Mouse (Mus musculus) cerebral cortex, adult 2 months (tissue): ENCODE results near the gene Rab9.

Experiments
- WGBS: fragments of 180-500 bp; shearing (Covaris S2); methylation state at CpG from one replicate; pipeline ENCODE4 v1.1.7; 2018; 5-methylcytosine and 5-hydroxymethylcytosine counted together

Rab9 gene

GRCm38 (mm10) chrX:166479365-166479983 is at the start of gene Rab9:
Gene Rab9 (minus strand): TSS chrX:166479867.
- WGBS, result 8% methylated on average over 31 of the region's 41 CpGs

- 94% methylated on average over 3 of the region's 3 CpGs for WGBS
Observed at GRCm38 (mm10) chrX:166528126-166528525, 48.5 kb upstream of the Rab9 start.

GRCm38 (mm10) chrX:166525637-166526315 is 46.1 kb upstream of the Rab9 start:
- WGBS, result 98% methylated on average over 2 of the region's 2 CpGs

- WGBS, result 85% methylated on average over 5 of the region's 5 CpGs
Observed at GRCm38 (mm10) chrX:166520782-166521181, 41.1 kb upstream of the Rab9 start.

- WGBS, result 74% methylated on average over 16 of the region's 16 CpGs
Observed at GRCm38 (mm10) chrX:166518345-166518744, 38.7 kb upstream of the Rab9 start, which contains the start of gene Tceanc. Gene Tceanc (minus strand): TSS chrX:166518567.

- 89% methylated on average over 1 of the region's 1 CpGs for WGBS
Observed at GRCm38 (mm10) chrX:166516631-166517030, 37.0 kb upstream of the Rab9 start.

- WGBS, result 95% methylated on average over 3 of the region's 3 CpGs
Observed at GRCm38 (mm10) chrX:166515923-166516322, 36.3 kb upstream of the Rab9 start.

GRCm38 (mm10) chrX:166514035-166514434 is 34.4 kb upstream of the Rab9 start:
- 18% methylated on average over 12 of the region's 12 CpGs for WGBS

GRCm38 (mm10) chrX:166512071-166512470 is 32.4 kb upstream of the Rab9 start:
- 66% methylated on average over 4 of the region's 4 CpGs for WGBS

- 4% methylated on average over 56 of the region's 65 CpGs for WGBS
Observed at GRCm38 (mm10) chrX:166509761-166510738, 30.4 kb upstream of the Rab9 start.

- 54% methylated on average over 2 of the region's 2 CpGs for WGBS
Observed at GRCm38 (mm10) chrX:166504421-166504820, 24.8 kb upstream of the Rab9 start.

GRCm38 (mm10) chrX:166499496-166500190 is 20.0 kb upstream of the Rab9 start:
- 82% methylated on average over 1 of the region's 1 CpGs for WGBS

GRCm38 (mm10) chrX:166497771-166498170 is 18.1 kb upstream of the Rab9 start:
- WGBS, result 20% methylated on average over 4 of the region's 4 CpGs

GRCm38 (mm10) chrX:166495052-166495451 is 15.4 kb upstream of the Rab9 start:
- 98% methylated on average over 2 of the region's 2 CpGs for WGBS

GRCm38 (mm10) chrX:166478631-166479364 is 869 bp downstream of the Rab9 start:
- 3% methylated on average over 28 of the region's 28 CpGs for whole genome bisulfite sequencing

- WGBS, result 27% methylated on average over 6 of the region's 6 CpGs
Observed at GRCm38 (mm10) chrX:166477393-166477792, 2.3 kb downstream of the Rab9 start.

GRCm38 (mm10) chrX:166472612-166473011 is 7.1 kb downstream of the Rab9 start:
- WGBS, result 85% methylated on average over 6 of the region's 6 CpGs

- WGBS, result 96% methylated on average over 7 of the region's 7 CpGs
Observed at GRCm38 (mm10) chrX:166468321-166468720, 11.3 kb downstream of the Rab9 start.

GRCm38 (mm10) chrX:166455525-166455924 is 24.1 kb downstream of the Rab9 start:
- WGBS, result 96% methylated on average over 1 of the region's 1 CpGs

GRCm38 (mm10) chrX:166454331-166454730 is 25.3 kb downstream of the Rab9 start:
- WGBS, result 82% methylated on average over 3 of the region's 3 CpGs

- 66% methylated on average over 6 of the region's 6 CpGs for WGBS
Observed at GRCm38 (mm10) chrX:166453532-166453931, 26.1 kb downstream of the Rab9 start.
